Mouse (Mus musculus): ENCODE measurements around the gene Pbld2. TPM values are rescaled to one million over a fixed set of nuclear protein-coding genes. Genes with fewer than 3 reads are reported as not detected.

The Pbld2 gene
- polyA plus RNA-seq (2012; rRNA removed), result 0.92 and 2.6 TPM in 2 replicates

GRCm38 (mm10) chr10:63023749-63024579 is at the start of gene Pbld2, which contains the start of gene Hnrnph3:
Pbld2 (plus strand) TSS chr10:63024315.
Hnrnph3 (minus strand) TSS chr10:63024217.

GRCm38 (mm10) chr10:62980039-62980954 is 43.8 kb upstream of the Pbld2 start, which contains the start of gene Rufy2:
Rufy2 (plus strand) TSS chr10:62980223.

GRCm38 (mm10) chr10:63059862-63060261 is 35.7 kb downstream of the Pbld2 start, which contains the start of gene Pbld1:
Pbld1 (plus strand) TSS chr10:63060162.

GRCm38 (mm10) chr10:63099521-63099920 is 75.4 kb downstream of the Pbld2 start, which contains the start of gene Atoh7:
Atoh7 (plus strand) TSS chr10:63099651.

Other genes starting within 250 kb of the Pbld2 start
- gene Ccar1, start 232.0 kb upstream of the Pbld2 start, polyA plus RNA-seq (2012; rRNA removed), result 60.5 and 127 TPM in 2 replicates
- 2.8 and 4.8 TPM in 2 replicates for gene Tet1, start 115.3 kb upstream of the Pbld2 start, polyA plus RNA-seq (2012; rRNA removed)
- gene Slc25a16, start 103.7 kb upstream of the Pbld2 start, polyA plus RNA-seq (2012; rRNA removed), result 35.5 and 42.3 TPM in 2 replicates
- 2.9 and 3.8 TPM in 2 replicates for gene Dna2, start 77.3 kb upstream of the Pbld2 start, polyA plus RNA-seq (2012; rRNA removed)
- 2.5 and 3.7 TPM in 2 replicates for gene Rufy2, start 44.1 kb upstream of the Pbld2 start, polyA plus RNA-seq (2012; rRNA removed)
- gene Hnrnph3, start 98 bp upstream of the Pbld2 start, polyA plus RNA-seq (2012; rRNA removed), result 9.6 and 14.6 TPM in 2 replicates
- gene Pbld1, start 35.8 kb downstream of the Pbld2 start, polyA plus RNA-seq (2012; rRNA removed), result 1.1 and 1.7 TPM in 2 replicates
- 0.09 and 0.10 TPM in 2 replicates for gene Atoh7, start 75.3 kb downstream of the Pbld2 start, polyA plus RNA-seq (2012; rRNA removed)
- 0.02 and 0.06 TPM in 2 replicates for gene Mypn, start 179.6 kb downstream of the Pbld2 start, polyA plus RNA-seq (2012; rRNA removed)
- 15.6 and 17.1 TPM in 2 replicates for gene Herc4, start 219.5 kb downstream of the Pbld2 start, polyA plus RNA-seq (2012; rRNA removed)